Mouse (Mus musculus) cerebellum, adult (tissue): ENCODE results near the gene Jund.

Experiments used
- ATAC-seq: cut with Nextera tagmentation; 2 replicates; pipeline ENCODE4 v1.9.2; 2017; ENCODE audit warnings: mild to moderate bottlenecking, moderate library complexity, mixed read lengths; ENCODE audit not compliant: insufficient number of reproducible peaks, low FRiP score, low TSS enrichment

Gene Jund

GRCm38 (mm10) chr8:70674109-70674508 is 24.6 kb upstream of the Jund start:
- no peak for ATAC-seq

DNA sequence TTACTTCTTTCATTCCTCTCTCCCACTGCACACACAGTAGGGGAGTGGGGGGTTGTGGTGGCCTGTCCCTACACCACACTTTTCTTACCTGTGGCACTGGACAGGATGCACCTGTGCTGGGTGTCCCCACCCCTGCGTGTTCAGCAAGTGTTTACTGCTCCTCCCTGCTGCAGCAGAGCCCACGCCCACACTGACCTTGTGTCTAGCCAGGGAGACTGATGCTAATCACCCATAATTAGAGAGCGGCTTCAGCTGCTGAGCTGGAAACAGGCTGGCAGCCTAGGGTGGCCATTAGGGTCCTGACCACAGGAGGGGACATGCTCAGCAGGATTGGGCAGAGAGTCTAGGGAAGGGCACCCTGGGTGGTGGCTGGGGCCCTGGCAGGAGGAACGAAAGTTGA is 24.0 kb upstream of the Jund start:
- no peak for ATAC-seq

DNA sequence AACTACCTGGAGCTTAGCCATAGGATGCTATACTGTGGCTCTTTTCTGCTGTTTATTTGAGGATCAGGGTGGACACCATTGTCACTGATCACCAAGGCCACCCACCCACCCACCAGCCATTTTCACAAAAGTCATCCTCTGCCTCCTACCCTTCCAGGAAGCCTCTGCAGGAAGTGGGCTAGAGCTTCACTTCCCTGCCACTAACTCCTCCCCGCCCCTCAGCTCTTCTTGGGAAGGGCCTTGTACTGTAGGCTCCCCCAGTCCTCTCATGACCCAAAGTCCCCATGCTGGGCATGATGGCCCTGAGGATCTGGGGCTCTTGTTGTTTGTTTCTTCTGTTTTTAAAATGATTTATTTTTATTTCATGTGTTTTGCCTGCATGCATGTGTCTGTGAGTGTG is 23.4 kb upstream of the Jund start:
- no peak for ATAC-seq

- ATAC-seq: no peak
Measured at GRCm38 (mm10) chr8:70677451-70678080, 21.2 kb upstream of the Jund start.

GRCm38 (mm10) chr8:70678679-70679078 is 20.1 kb upstream of the Jund start:
- no peak for ATAC-seq

DNA sequence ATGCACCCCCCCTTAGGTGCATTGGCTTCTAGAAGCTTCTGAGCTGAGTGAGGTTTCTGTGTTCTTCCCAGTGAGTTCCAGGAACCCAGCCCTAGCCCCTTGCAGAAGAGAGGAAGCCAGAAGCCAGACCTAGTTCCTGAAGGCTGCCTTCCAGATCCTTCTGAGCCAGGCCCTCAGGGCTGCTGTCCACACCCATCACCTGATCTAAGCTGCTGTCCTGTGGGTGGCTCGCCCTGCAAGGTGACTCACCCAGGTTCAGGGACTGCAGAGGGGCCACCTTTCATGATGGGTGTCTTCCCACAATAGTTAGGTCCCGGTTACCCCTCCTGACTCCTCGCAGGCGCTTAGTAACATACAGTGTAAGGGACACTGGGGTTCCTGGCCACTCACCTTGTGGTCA is 19.3 kb upstream of the Jund start:
- no peak for ATAC-seq

GRCm38 (mm10) chr8:70680039-70680438 is 18.7 kb upstream of the Jund start:
- ATAC-seq: no peak

- no peak for ATAC-seq
Measured at GRCm38 (mm10) chr8:70681410-70681809, 17.3 kb upstream of the Jund start.

DNA sequence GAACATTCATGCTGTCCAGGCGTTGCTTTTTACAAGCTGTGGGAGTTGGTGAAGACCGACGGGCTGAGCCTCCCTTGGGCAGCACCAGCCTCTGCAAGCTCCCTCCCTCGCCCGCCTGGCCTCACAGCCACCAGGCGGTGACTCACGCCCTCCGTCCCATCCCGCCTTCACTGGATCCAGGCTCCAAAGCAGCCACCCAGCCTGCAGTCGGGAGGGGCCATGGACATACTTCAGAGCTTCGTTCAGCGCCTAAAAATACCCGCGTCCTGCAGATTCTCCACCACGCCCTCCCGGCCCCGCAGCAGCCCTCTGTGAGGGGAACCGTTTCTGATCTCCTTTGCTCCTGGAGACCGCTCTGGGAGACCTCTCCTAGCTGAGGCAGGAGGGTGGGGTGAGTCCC is 16.6 kb upstream of the Jund start:
- ATAC-seq: no peak

GRCm38 (mm10) chr8:70682692-70683091 is 16.1 kb upstream of the Jund start:
- no peak for ATAC-seq

GRCm38 (mm10) chr8:70684291-70684690 is 14.5 kb upstream of the Jund start:
- ATAC-seq: no peak

DNA sequence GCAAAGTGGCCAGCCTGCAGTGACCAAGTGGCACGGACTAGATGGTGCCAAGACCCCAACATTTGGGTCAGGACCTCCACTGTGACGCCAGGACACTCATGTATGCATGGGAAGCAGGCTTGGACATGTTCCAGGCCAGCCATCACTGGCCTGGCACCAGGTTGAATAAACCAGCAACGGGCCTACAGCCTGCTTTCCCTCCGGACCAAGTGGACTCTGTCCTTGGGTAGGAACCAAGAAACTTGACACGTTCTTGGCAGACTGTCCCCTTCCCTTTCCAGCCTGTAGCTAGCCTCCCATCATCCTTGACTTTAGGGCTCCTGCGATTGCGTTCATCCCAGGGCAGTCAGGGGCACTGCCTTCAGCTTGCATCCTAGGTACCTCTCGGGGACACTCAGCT is 11.2 kb upstream of the Jund start:
- ATAC-seq: no peak

GRCm38 (mm10) chr8:70688136-70688535 is 10.6 kb upstream of the Jund start:
- no peak for ATAC-seq

DNA sequence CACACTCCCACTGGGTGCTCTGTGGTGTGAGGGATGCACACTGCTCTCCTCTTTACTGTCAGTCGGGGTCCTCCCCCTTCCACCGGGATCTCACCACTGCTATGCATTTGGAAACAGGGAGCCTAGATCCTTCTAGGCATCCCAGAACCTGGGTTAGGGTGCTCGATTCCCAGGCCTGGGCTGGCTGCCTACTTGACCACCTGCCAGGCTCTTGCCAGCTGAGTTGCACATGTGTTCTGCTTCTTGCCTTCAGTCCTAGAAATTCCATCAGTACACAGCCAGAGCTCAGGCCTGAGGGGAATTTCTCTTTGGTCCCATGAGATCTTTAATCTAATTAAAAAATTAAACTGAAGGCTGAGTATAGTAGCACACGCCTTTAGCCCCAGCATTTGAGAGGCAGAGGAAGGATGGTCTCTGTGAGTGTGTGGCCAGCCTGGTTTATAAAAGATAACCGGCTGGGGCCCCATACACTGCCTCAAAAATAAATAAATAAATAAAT is 8.8 kb upstream of the Jund start:
- no peak for ATAC-seq

- no peak for ATAC-seq
Measured at GRCm38 (mm10) chr8:70691230-70691629, 7.5 kb upstream of the Jund start.

GRCm38 (mm10) chr8:70691727-70692231 is 7.0 kb upstream of the Jund start:
- ATAC-seq: no peak

DNA sequence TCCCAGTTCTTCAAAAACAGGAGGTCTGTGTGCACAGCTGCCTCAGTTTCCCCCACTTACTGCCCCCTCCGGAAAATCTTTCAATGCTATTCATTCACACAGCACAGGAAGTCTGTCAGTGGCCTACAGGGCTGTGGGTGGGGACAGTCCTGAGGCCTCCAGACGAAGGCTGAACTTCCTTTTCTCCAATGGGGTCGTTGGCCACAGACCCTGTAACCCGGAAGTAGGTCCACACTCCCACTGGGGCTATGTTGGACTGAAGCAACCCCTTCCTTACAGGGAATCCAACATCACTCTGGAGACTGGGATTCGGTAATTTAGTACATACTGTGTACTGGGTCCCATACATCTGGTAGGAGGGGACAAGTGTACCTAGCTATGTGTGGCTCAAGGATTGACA is 5.1 kb upstream of the Jund start:
- no peak for ATAC-seq

DNA sequence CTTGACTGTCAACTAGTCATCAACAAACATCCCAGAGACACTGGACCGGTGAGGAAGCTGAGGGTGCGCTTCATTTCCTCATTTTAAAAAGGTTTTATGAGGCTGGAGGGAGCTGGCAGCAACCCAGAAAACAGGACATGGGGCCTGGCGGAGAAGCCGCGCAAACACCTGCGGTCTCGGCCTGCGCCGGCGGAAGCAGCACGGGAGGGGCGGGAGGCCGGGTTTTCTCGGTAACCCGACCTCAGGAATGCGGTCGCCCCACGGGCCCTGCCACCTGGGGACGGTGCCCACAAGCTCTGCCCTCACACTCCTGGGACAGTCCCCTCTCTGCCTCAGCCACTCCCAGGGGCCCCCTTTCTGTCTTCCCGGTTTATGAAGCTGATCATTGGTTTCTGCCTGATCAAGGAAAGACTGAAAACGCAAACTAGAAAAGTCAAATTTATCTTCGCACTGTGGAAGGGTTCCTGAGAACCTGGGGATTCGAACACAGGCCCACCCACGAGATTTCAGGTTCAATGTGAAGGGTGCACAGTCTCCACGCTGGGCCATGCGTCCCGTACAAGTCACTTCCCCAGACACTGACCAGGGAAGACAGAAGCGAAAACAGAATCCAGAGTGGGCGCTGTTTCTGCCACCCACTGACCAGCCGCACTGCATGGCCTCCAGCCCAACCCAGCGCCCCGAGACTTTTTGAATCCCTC is 3.3 kb upstream of the Jund start:
- no peak for ATAC-seq

DNA sequence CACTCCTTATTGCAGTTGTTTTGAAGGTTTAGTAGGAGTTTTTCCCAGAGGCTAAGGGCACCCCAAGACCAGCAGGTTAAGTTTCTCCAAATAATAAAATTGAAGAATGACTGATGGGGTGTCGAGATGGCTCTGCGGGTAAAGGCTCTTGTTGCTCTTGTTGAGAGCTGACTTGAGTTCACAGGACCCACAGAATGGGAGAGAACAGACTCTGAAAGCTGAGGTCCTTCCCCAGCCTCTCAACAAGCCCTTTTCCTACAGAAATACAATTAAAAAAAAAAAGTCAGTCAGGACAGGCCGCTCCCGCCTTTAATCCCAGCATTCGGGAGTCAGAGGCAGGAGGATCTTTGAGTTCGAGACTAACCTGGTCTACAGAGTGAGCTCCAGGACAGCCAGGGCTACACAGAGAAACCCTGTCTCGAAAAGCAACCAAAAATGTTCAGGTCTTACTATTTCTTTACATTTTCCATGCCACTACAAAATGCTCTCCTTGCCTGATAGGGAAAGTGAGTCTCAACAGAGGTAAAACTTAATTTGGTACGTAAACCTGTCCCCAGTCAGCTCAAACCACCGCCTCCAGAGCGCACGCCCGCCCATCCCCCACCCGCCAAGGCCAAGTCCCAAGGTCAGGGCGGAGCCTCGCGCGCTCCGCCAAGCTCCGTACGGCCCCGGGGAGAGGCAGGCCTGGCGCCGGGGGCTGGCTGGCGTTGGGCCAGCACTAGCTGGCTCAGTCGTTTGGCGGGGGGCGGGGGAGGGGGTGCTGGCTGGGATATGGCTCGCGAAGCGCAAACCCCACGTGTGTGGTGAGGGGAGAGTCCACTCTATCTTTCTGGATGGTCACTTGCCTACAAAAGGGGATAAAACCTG is 2.5 kb upstream of the Jund start:
- no peak for ATAC-seq

- no peak for ATAC-seq
Measured at GRCm38 (mm10) chr8:70696946-70697345, 1.8 kb upstream of the Jund start.
